Mouse (Mus musculus) ES-Bruce4 (cell line): ENCODE measurements around the gene Mink1.

Source experiments
- CTCF ChIP-seq: IDR thresholded peaks from one replicate; pipeline ENCODE4 v1.8.1; 2011; ENCODE audit warnings: low read depth, low read length
- EP300 ChIP-seq: IDR thresholded peaks from 2 replicates; pipeline ENCODE4 v1.6.1; 2011; ENCODE audit warnings: low read depth, low read length; ENCODE audit not compliant: insufficient read depth
- POLR2A ChIP-seq: IDR thresholded peaks from one replicate; pipeline ENCODE4 v1.8.1; 2011; ENCODE audit warnings: low read length; ENCODE audit not compliant: insufficient read depth

DNA sequence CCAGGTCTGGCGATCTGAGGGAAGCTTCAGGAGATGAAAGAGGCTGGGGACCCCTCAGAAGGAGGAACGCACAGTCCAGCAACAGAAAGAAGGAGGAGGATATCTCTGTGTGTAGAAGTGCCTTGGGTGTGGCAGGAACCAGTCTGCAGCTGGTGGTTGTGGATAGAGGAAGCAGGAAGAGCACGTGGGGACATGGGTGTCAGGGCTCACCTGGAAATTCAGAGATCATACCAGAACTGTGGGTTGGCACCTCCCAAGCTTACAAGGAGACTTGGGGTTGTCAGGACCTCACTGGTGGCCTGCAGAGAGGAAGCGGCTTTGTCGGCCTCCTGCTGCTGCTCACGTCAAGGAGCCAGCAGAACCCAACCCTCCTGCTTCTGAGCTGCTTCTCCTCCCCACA lies 34.6 kb downstream of the Mink1 start:
- TF ChIP-seq CTCF (no peak), POLR2A (no peak), EP300 (no peak)
